Mouse (Mus musculus) liver, embryonic 15.5 days (tissue): ENCODE data around the gene Atp5l. TPM values are rescaled to one million over a fixed set of nuclear protein-coding genes. Genes with fewer than 3 reads are reported as not detected.

Experiments used
- ATAC-seq: fragments of 200-750 bp; cut with Nextera tagmentation; 2 replicates; pipeline ENCODE4 v1.8.0; 2017; ENCODE audit warnings: moderate number of reproducible peaks, mild to moderate bottlenecking, moderate library complexity; ENCODE audit not compliant: insufficient read depth
- H3K27ac ChIP-seq: fragments of 300-500 bp; sonication (generic); replicated peaks from 2 replicates; pipeline ENCODE4 v1.5.1; 2015; ENCODE audit warnings: mild to moderate bottlenecking, inconsistent platforms
- H3K27me3 ChIP-seq: fragments of 300-500 bp; sonication (generic); 2 replicates; pipeline ENCODE4 v1.6.1; 2015; ENCODE audit warnings: mild to moderate bottlenecking, inconsistent platforms
- H3K36me3 ChIP-seq: fragments of 300-500 bp; sonication (generic); replicated peaks from 2 replicates; pipeline ENCODE4 v1.6.1; 2015; ENCODE audit warnings: moderate library complexity, mild to moderate bottlenecking, inconsistent platforms
- H3K4me1 ChIP-seq: fragments of 300-500 bp; sonication (generic); replicated peaks from 2 replicates; pipeline ENCODE4 v1.6.1; 2015; ENCODE audit warnings: inconsistent platforms
- H3K4me2 ChIP-seq: fragments of 300-500 bp; sonication (generic); 2 replicates; pipeline ENCODE4 v1.6.1; 2015; ENCODE audit warnings: moderate library complexity, mild to moderate bottlenecking, inconsistent platforms
- H3K4me3 ChIP-seq: fragments of 300-500 bp; sonication (generic); replicated peaks from 2 replicates; pipeline ENCODE4 v1.5.1; 2015; ENCODE audit warnings: mild to moderate bottlenecking, inconsistent platforms
- H3K9ac ChIP-seq: fragments of 300-500 bp; sonication (generic); 2 replicates; pipeline ENCODE4 v1.6.1; 2015; ENCODE audit warnings: moderate library complexity, mild to moderate bottlenecking, inconsistent platforms
- H3K9me3 ChIP-seq: fragments of 300-500 bp; sonication (generic); replicated peaks from 2 replicates; pipeline ENCODE4 v1.6.1; 2016; ENCODE audit warnings: inconsistent platforms
- whole genome bisulfite sequencing: fragments of 180-500 bp; shearing (Covaris S2); methylation state at CpG from one replicate; pipeline ENCODE4 v1.1.7; 2015; ENCODE audit warnings: mixed read lengths; ENCODE audit not compliant: insufficient replicate concordance; 5-methylcytosine and 5-hydroxymethylcytosine counted together
- polyA plus RNA-seq: library from polyadenylated mRNA; unstranded; fragments of >200 nt; fragmentation: Nextera tagmentation; extraction: Ambion mirVana; gene quantifications from 2 replicates; pipeline ENCODE4 v1.2.1, GENCODE M21; 2015

The Atp5l gene
- polyA plus RNA-seq, 1 experiment from 2014 or later: 459 TPM

GRCm38 (mm10) chr9:44921543-44921942 lies 1.0 kb upstream of the Atp5l start:
- Histone ChIP-seq H3K27me3 (no peaks in the 10 kb centered on the region), H3K9me3 (no peaks in the 10 kb centered on the region), H3K27ac (peak overlapping the region; percentile 89), H3K4me2 (peak overlapping the region; percentile 76), H3K36me3 (peaks cover 13% of the 10 kb centered on the region), H3K4me3 (peak overlapping the region; percentile 94), H3K4me1 (peaks cover 18% of the 10 kb centered on the region), H3K9ac (peak overlapping the region; percentile 94; the same call in 1 of the 2 replicates)
- WGBS: 75% methylated on average over 2 of the region's 2 CpGs
- no peak for ATAC-seq

- 0 out of 2 replicates have a peak, but pooled peaks cover 12% of the 10 kb centered on the region for H3K36me3 ChIP-seq
- peak overlapping the region; percentile 94 for H3K4me3 ChIP-seq
- ATAC-seq: peak; percentile 66
- peak overlapping the region; percentile 76 for H3K4me2 ChIP-seq
- H3K27me3 ChIP-seq: no peaks in the 10 kb centered on the region
- no peaks in the 10 kb centered on the region for H3K9me3 ChIP-seq
- peaks cover 18% of the 10 kb centered on the region for H3K4me1 ChIP-seq
- 1% methylated on average over 8 of the region's 8 CpGs for WGBS
- H3K27ac ChIP-seq: peak overlapping the region; percentile 89
- H3K9ac ChIP-seq: peak overlapping the region; percentile 94
Measured at GRCm38 (mm10) chr9:44921123-44921468, 554 bp upstream of the Atp5l start.

- peaks cover 28% of the 10 kb centered on the region for H3K4me1 ChIP-seq
- peak overlapping the region; percentile 94 for H3K4me3 ChIP-seq
- no peak for ATAC-seq
- WGBS: 18% methylated on average over 2 of the region's 2 CpGs
- peaks cover 11% of the 10 kb centered on the region; the same call in 1 of the 2 replicates for H3K36me3 ChIP-seq
- no peaks in the 10 kb centered on the region for H3K27me3 ChIP-seq
- H3K4me2 ChIP-seq: peak overlapping the region; percentile 76
- peak overlapping the region; percentile 89 for H3K27ac ChIP-seq
- H3K9ac ChIP-seq: peak overlapping the region; percentile 94
- no peaks in the 10 kb centered on the region for H3K9me3 ChIP-seq
Measured at GRCm38 (mm10) chr9:44919606-44920005, 936 bp downstream of the Atp5l start.

GRCm38 (mm10) chr9:44916196-44916595 lies 4.3 kb downstream of the Atp5l start:
- H3K4me2 ChIP-seq: no peak overlapping the region
- WGBS: 47% methylated on average over 1 of the region's 1 CpGs
- no peak for ATAC-seq
- no peak overlapping the region for H3K27ac ChIP-seq
- H3K9ac ChIP-seq: no peak overlapping the region
- H3K27me3 ChIP-seq: no peaks in the 10 kb centered on the region
- peaks cover 25% of the 10 kb centered on the region for H3K4me1 ChIP-seq
- no peak overlapping the region for H3K4me3 ChIP-seq
- H3K36me3 ChIP-seq: peaks cover 40% of the 10 kb centered on the region
- no peaks in the 10 kb centered on the region for H3K9me3 ChIP-seq

GRCm38 (mm10) chr9:44914706-44915105 lies 5.8 kb downstream of the Atp5l start:
- H3K9ac ChIP-seq: no peak overlapping the region
- H3K36me3 ChIP-seq: peaks cover 50% of the 10 kb centered on the region
- WGBS: 69% methylated on average over 4 of the region's 4 CpGs
- peaks cover 24% of the 10 kb centered on the region for H3K4me1 ChIP-seq
- ATAC-seq: no peak
- H3K27me3 ChIP-seq: no peaks in the 10 kb centered on the region
- no peak overlapping the region for H3K4me3 ChIP-seq
- H3K27ac ChIP-seq: no peak overlapping the region
- no peak overlapping the region for H3K4me2 ChIP-seq
- no peaks in the 10 kb centered on the region for H3K9me3 ChIP-seq

- WGBS: 89% methylated on average over 4 of the region's 4 CpGs
Measured at GRCm38 (mm10) chr9:44911365-44911764, 9.2 kb downstream of the Atp5l start.

GRCm38 (mm10) chr9:44905620-44906019 lies 14.9 kb downstream of the Atp5l start:
- Histone ChIP-seq H3K27ac (no peak overlapping the region), H3K4me3 (no peak overlapping the region), H3K36me3 (peaks cover 5% of the 10 kb centered on the region), H3K9me3 (no peaks in the 10 kb centered on the region), H3K4me2 (no peak overlapping the region), H3K27me3 (no peaks in the 10 kb centered on the region), H3K4me1 (peaks cover 3% of the 10 kb centered on the region; the same call in 1 of the 2 replicates), H3K9ac (no peak overlapping the region)
- ATAC-seq: no peak
- 46% methylated on average over 4 of the region's 4 CpGs for WGBS

More at GRCm38 (mm10) chr9:44911365-44911764, 9.2 kb downstream of the Atp5l start:
- Histone ChIP-seq H3K36me3 (peaks cover 42% of the 10 kb centered on the region), H3K4me3 (no peak overlapping the region), H3K4me2 (no peak overlapping the region), H3K27me3 (no peaks in the 10 kb centered on the region), H3K9ac (no peak overlapping the region), H3K4me1 (0 out of 2 replicates have a peak, but pooled peaks cover 11% of the 10 kb centered on the region), H3K27ac (no peak overlapping the region), H3K9me3 (no peaks in the 10 kb centered on the region)
- no peak for ATAC-seq

- WGBS: 60% methylated on average over 5 of the region's 5 CpGs
- no peaks in the 10 kb centered on the region for H3K9me3 ChIP-seq
- H3K27me3 ChIP-seq: no peaks in the 10 kb centered on the region
- no peak overlapping the region for H3K4me2 ChIP-seq
- H3K9ac ChIP-seq: no peak overlapping the region
- peaks cover 3% of the 10 kb centered on the region; the same call in 1 of the 2 replicates for H3K4me1 ChIP-seq
- no peaks in the 10 kb centered on the region for H3K36me3 ChIP-seq
- no peak for ATAC-seq
- no peak overlapping the region for H3K4me3 ChIP-seq
- H3K27ac ChIP-seq: no peak overlapping the region
Measured at GRCm38 (mm10) chr9:44904964-44905363, 15.6 kb downstream of the Atp5l start.

- H3K27ac ChIP-seq: no peak overlapping the region
- no peak for ATAC-seq
- H3K27me3 ChIP-seq: no peaks in the 10 kb centered on the region
- H3K4me1 ChIP-seq: peaks cover 3% of the 10 kb centered on the region; the same call in 1 of the 2 replicates
- H3K9ac ChIP-seq: no peak overlapping the region
- no peak overlapping the region for H3K4me3 ChIP-seq
- no peaks in the 10 kb centered on the region for H3K9me3 ChIP-seq
- 55% methylated on average over 4 of the region's 4 CpGs for WGBS
- H3K36me3 ChIP-seq: no peaks in the 10 kb centered on the region
- H3K4me2 ChIP-seq: no peak overlapping the region
Measured at GRCm38 (mm10) chr9:44903856-44904255, 16.7 kb downstream of the Atp5l start.

GRCm38 (mm10) chr9:44900402-44900801 lies 20.1 kb downstream of the Atp5l start:
- ATAC-seq: no peak
- no peak overlapping the region for H3K9ac ChIP-seq

GRCm38 (mm10) chr9:44899716-44900115 lies 20.8 kb downstream of the Atp5l start:
- no peaks in the 10 kb centered on the region for H3K4me1 ChIP-seq
- no peaks in the 10 kb centered on the region for H3K27me3 ChIP-seq
- H3K4me3 ChIP-seq: no peak overlapping the region
- H3K9ac ChIP-seq: no peak overlapping the region
- H3K4me2 ChIP-seq: no peak overlapping the region
- H3K36me3 ChIP-seq: no peaks in the 10 kb centered on the region
- H3K9me3 ChIP-seq: no peaks in the 10 kb centered on the region
- ATAC-seq: no peak
- H3K27ac ChIP-seq: no peak overlapping the region
- 58% methylated on average over 3 of the region's 3 CpGs for WGBS

More at GRCm38 (mm10) chr9:44900402-44900801, 20.1 kb downstream of the Atp5l start:
- Histone ChIP-seq H3K4me2 (no peak overlapping the region), H3K36me3 (no peaks in the 10 kb centered on the region), H3K9me3 (no peaks in the 10 kb centered on the region), H3K4me1 (peaks cover 3% of the 10 kb centered on the region; the same call in 1 of the 2 replicates), H3K27ac (no peak overlapping the region), H3K4me3 (no peak overlapping the region), H3K27me3 (no peaks in the 10 kb centered on the region)
- 44% methylated on average over 4 of the region's 4 CpGs for WGBS

- Histone ChIP-seq H3K9me3 (no peaks in the 10 kb centered on the region), H3K27me3 (no peaks in the 10 kb centered on the region), H3K4me1 (no peaks in the 10 kb centered on the region), H3K36me3 (no peaks in the 10 kb centered on the region), H3K9ac (no peak overlapping the region), H3K4me3 (no peak overlapping the region), H3K4me2 (no peak overlapping the region), H3K27ac (no peak overlapping the region)
- WGBS: 53% methylated on average over 4 of the region's 4 CpGs
- ATAC-seq: no peak
Measured at GRCm38 (mm10) chr9:44897024-44897423, 23.5 kb downstream of the Atp5l start.
